Mouse (Mus musculus) embryonic facial prominence, embryonic 12.5 days (tissue): ENCODE measurements at regions not wholly inside any gene's neighbourhood (a gene's known extent, or its start where the extent isn't known, plus 50 kb on each side); places are given as distances from the start of the nearest gene placed in this dataset.
"Not testable (repeated sequence)": the region's sequence is repeated elsewhere in the genome, so short reads cannot be mapped to it uniquely, and the experiment has no call there.

Experiments
- ATAC-seq: fragments of 200-750 bp; cut with Nextera tagmentation; 2 replicates; pipeline ENCODE4 v1.8.0; 2017; ENCODE audit not compliant: insufficient number of reproducible peaks, insufficient read depth, low FRiP score, low TSS enrichment
- H3K27ac ChIP-seq: fragments of 300-500 bp; sonication (generic); 2 replicates; pipeline ENCODE4 v1.5.1; 2016; ENCODE audit warnings: mild to moderate bottlenecking
- H3K27me3 ChIP-seq: fragments of 300-500 bp; sonication (generic); 2 replicates; pipeline ENCODE4 v1.6.1; 2016; ENCODE audit warnings: mild to moderate bottlenecking, moderate library complexity
- H3K36me3 ChIP-seq: fragments of 300-500 bp; sonication (generic); 2 replicates; pipeline ENCODE4 v1.6.1; 2016; ENCODE audit warnings: mild to moderate bottlenecking
- H3K4me1 ChIP-seq: fragments of 300-500 bp; sonication (generic); 2 replicates; pipeline ENCODE4 v1.6.1; 2016
- H3K4me2 ChIP-seq: fragments of 300-500 bp; sonication (generic); replicated peaks from 2 replicates; pipeline ENCODE4 v1.6.1; 2016; ENCODE audit warnings: mild to moderate bottlenecking, moderate library complexity
- H3K4me3 ChIP-seq: fragments of 300-500 bp; sonication (generic); 2 replicates; pipeline ENCODE4 v1.5.1; 2016; ENCODE audit warnings: mild to moderate bottlenecking
- H3K9ac ChIP-seq: fragments of 300-500 bp; sonication (generic); 2 replicates; pipeline ENCODE4 v1.6.1; 2016; ENCODE audit warnings: mild to moderate bottlenecking, moderate library complexity
- H3K9me3 ChIP-seq: fragments of 300-500 bp; sonication (generic); 2 replicates; pipeline ENCODE4 v1.6.1; 2016; ENCODE audit warnings: mild to moderate bottlenecking, moderate library complexity
- WGBS: fragments of 180-500 bp; shearing (Covaris S2); methylation state at CpG from one replicate; pipeline ENCODE4 v1.1.7; 2016; 5-methylcytosine and 5-hydroxymethylcytosine counted together

DNA sequence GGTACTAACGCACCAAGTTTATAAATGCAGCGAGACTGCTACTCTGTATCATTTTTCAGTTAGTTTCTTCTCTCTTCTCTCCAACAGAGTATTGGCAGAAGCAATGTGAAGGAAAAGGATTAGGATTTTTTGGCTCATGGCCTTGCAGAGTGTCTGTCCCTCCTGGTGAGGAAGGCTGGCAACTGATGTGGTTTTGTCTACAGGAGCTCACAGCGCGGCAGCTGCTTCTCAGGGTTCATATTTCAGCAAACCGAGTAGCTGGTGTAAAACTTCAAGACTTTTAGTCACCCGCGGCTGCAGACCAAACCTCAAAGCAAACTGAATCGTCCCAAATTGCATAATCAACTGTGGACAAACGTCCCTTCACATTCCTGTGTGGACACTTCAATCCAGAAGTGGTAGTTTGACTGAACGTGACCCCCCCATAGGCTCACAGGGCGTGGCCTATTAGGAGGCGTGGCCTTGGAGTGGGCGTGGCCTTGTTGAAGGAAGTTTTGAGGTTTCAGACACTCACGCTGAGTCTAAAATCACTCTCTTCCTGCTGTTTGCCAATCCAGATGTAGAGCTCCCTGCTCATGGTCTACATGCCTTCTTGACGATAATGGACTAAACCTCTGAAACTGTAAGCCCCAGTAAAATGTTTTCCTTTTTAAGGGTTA is 147.7 kb upstream of the Trpc7 start:
- Histone ChIP-seq H3K36me3 (no peaks in the 10 kb centered on the region), H3K9me3 (no peaks in the 10 kb centered on the region), H3K4me1 (peaks cover 5% of the 10 kb centered on the region; the same call in 1 of the 2 replicates), H3K9ac (no peak overlapping the region), H3K4me2 (no peak overlapping the region), H3K4me3 (no peak overlapping the region), H3K27me3 (no peaks in the 10 kb centered on the region), H3K27ac (no peak overlapping the region)
- 75% methylated on average over 15 of the region's 15 CpGs for WGBS
- no peak for ATAC-seq

- ATAC-seq: no peak
These were observed 146.7 kb upstream of the Trpc7 start for GRCm38 (mm10) chr13:57042514-57042913.

DNA sequence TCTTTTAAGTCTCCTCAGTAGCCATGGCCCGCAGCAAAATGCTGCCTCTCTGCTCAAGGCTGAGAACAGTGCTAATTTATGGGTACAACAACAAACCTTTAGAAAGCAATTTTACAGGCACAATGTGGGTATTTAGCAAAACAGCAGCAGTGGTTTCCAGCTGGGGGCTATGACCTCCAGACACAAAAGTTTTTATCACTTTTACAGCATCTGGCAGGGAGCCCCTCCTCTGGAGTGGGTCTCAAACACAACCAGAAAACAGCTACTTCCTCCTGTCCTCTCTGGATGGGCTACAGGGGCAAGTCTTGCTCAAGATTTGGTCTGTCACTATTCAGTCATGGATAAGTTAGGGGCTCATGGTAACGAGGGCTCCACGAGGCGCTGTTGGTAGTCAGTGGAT is 137.1 kb upstream of the Trpc7 start:
- no peaks in the 10 kb centered on the region for H3K9me3 ChIP-seq
- 50% methylated on average over 4 of the region's 4 CpGs for WGBS
- no peak overlapping the region for H3K4me2 ChIP-seq
- H3K4me1 ChIP-seq: no peaks in the 10 kb centered on the region
- H3K36me3 ChIP-seq: no peaks in the 10 kb centered on the region
- no peaks in the 10 kb centered on the region for H3K27me3 ChIP-seq
- ATAC-seq: no peak
- no peak overlapping the region for H3K27ac ChIP-seq
- H3K9ac ChIP-seq: no peak overlapping the region
- no peak overlapping the region for H3K4me3 ChIP-seq

More at GRCm38 (mm10) chr13:57042514-57042913, 146.7 kb upstream of the Trpc7 start:
- H3K27me3 ChIP-seq: no peaks in the 10 kb centered on the region
- H3K4me2 ChIP-seq: no peak overlapping the region
- no peaks in the 10 kb centered on the region for H3K36me3 ChIP-seq
- H3K4me1 ChIP-seq: peaks cover 5% of the 10 kb centered on the region; the same call in 1 of the 2 replicates
- no peak overlapping the region for H3K4me3 ChIP-seq
- no peak overlapping the region for H3K27ac ChIP-seq
- H3K9me3 ChIP-seq: no peaks in the 10 kb centered on the region
- no peak overlapping the region for H3K9ac ChIP-seq
- WGBS: 85% methylated on average over 5 of the region's 5 CpGs

GRCm38 (mm10) chr13:57017553-57018341 is 122.0 kb upstream of the Trpc7 start:
- WGBS: 53% methylated on average over 11 of the region's 11 CpGs
- H3K4me1 ChIP-seq: peaks cover 12% of the 10 kb centered on the region
- no peaks in the 10 kb centered on the region for H3K9me3 ChIP-seq
- ATAC-seq: no peak
- no peak overlapping the region for H3K27ac ChIP-seq
- H3K4me3 ChIP-seq: no peak overlapping the region
- no peaks in the 10 kb centered on the region for H3K36me3 ChIP-seq
- H3K9ac ChIP-seq: no peak overlapping the region
- no peak overlapping the region for H3K4me2 ChIP-seq
- peaks cover 4% of the 10 kb centered on the region; the same call in 1 of the 2 replicates for H3K27me3 ChIP-seq

GRCm38 (mm10) chr13:57016465-57017272 is 120.9 kb upstream of the Trpc7 start:
- H3K36me3 ChIP-seq: no peaks in the 10 kb centered on the region
- 38% methylated on average over 13 of the region's 13 CpGs for WGBS
- no peak overlapping the region for H3K4me3 ChIP-seq
- peaks cover 4% of the 10 kb centered on the region; the same call in 1 of the 2 replicates for H3K27me3 ChIP-seq
- H3K4me2 ChIP-seq: no peak overlapping the region
- H3K9me3 ChIP-seq: no peaks in the 10 kb centered on the region
- peak overlapping the region; percentile 12; the same call in 1 of the 2 replicates for H3K27ac ChIP-seq
- no peak overlapping the region for H3K9ac ChIP-seq
- ATAC-seq: no peak
- peaks cover 12% of the 10 kb centered on the region for H3K4me1 ChIP-seq

GRCm38 (mm10) chr13:57007236-57007635 is 111.4 kb upstream of the Trpc7 start:
- not testable (repeated sequence) for H3K9ac ChIP-seq, H3K9me3 ChIP-seq, H3K27ac ChIP-seq, H3K36me3 ChIP-seq, H3K27me3 ChIP-seq, H3K4me3 ChIP-seq, H3K4me2 ChIP-seq, ATAC-seq, H3K4me1 ChIP-seq
- WGBS: 90% methylated on average over 8 of the region's 8 CpGs

- no peaks in the 10 kb centered on the region for H3K4me1 ChIP-seq
These were observed 107.9 kb upstream of the Trpc7 start for GRCm38 (mm10) chr13:57003565-57004132.

DNA sequence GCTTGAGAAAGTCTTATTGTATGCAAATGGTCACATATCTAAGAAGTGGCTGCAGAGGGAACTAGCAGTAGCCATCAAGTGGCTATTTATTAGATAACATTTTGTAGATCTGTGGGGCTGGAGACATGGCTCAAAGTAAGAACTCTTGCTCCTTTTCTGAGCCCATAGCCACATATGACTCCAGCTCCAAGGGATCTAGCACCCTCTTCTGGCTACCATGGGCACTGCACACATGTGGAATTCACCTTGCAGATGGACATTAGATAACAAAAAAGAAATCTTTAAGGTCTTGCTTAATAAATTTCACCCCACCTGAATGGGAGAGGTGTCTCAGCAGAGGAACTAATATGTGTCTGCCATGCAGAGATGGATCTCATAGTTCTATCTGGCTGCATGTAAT is 96.2 kb upstream of the Trpc7 start:
- Histone ChIP-seq H3K4me2 (no peak overlapping the region), H3K4me1 (no peaks in the 10 kb centered on the region), H3K27me3 (no peaks in the 10 kb centered on the region), H3K9ac (no peak overlapping the region), H3K27ac (no peak overlapping the region), H3K36me3 (no peaks in the 10 kb centered on the region), H3K4me3 (no peak overlapping the region), H3K9me3 (no peaks in the 10 kb centered on the region; the same call in 1 of the 2 replicates)
- ATAC-seq: no peak

More at GRCm38 (mm10) chr13:57003565-57004132, 107.9 kb upstream of the Trpc7 start:
- no peaks in the 10 kb centered on the region for H3K9me3 ChIP-seq
- H3K27me3 ChIP-seq: no peaks in the 10 kb centered on the region
- no peak overlapping the region for H3K9ac ChIP-seq
- H3K4me2 ChIP-seq: no peak overlapping the region
- no peaks in the 10 kb centered on the region for H3K36me3 ChIP-seq
- H3K4me3 ChIP-seq: no peak overlapping the region
- H3K27ac ChIP-seq: no peak overlapping the region
- no peak for ATAC-seq
- 20% methylated on average over 8 of the region's 8 CpGs for WGBS

- peaks cover 5% of the 10 kb centered on the region; the same call in 1 of the 2 replicates for H3K9me3 ChIP-seq
- no peak overlapping the region for H3K27ac ChIP-seq
- H3K9ac ChIP-seq: no peak overlapping the region
- no peak for ATAC-seq
- no peaks in the 10 kb centered on the region for H3K27me3 ChIP-seq
- no peak overlapping the region for H3K4me3 ChIP-seq
- no peaks in the 10 kb centered on the region for H3K36me3 ChIP-seq
- H3K4me1 ChIP-seq: no peaks in the 10 kb centered on the region
- H3K4me2 ChIP-seq: no peak overlapping the region
- 88% methylated on average over 3 of the region's 3 CpGs for WGBS
These were observed 78.3 kb upstream of the Trpc7 start for GRCm38 (mm10) chr13:56974063-56974462.

DNA sequence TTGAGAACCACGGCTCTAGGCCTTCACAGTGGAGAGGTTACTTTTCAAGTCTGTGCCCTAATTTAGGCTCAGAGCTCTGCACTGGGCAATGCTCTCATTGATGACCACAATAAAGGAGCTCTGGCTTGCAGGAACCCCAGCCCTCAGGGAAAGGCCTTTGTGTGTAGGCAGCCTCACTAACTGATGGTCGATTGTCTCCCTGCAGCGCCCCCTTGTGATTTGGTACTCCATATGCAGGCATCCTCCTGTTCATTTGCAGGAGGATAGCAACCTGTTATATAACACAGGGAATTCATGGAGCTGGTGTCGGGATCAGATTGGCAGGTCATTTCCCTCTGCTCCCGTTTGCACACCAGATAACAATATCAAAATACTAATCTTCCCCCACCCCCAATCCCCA is 59.6 kb upstream of the Trpc7 start:
- Histone ChIP-seq H3K9me3 (no peaks in the 10 kb centered on the region), H3K4me3 (no peak overlapping the region), H3K4me1 (no peaks in the 10 kb centered on the region), H3K9ac (no peak overlapping the region), H3K36me3 (no peaks in the 10 kb centered on the region), H3K27me3 (no peaks in the 10 kb centered on the region), H3K27ac (no peak overlapping the region), H3K4me2 (no peak overlapping the region)
- WGBS: 47% methylated on average over 5 of the region's 5 CpGs
- no peak for ATAC-seq

GRCm38 (mm10) chr13:56948086-56948485 is 52.3 kb upstream of the Trpc7 start:
- Histone ChIP-seq H3K27ac (no peak overlapping the region), H3K4me2 (no peak overlapping the region), H3K9ac (no peak overlapping the region), H3K9me3 (no peaks in the 10 kb centered on the region; the same call in 1 of the 2 replicates), H3K36me3 (no peaks in the 10 kb centered on the region), H3K4me1 (no peaks in the 10 kb centered on the region), H3K4me3 (no peak overlapping the region), H3K27me3 (no peaks in the 10 kb centered on the region)
- WGBS: 72% methylated on average over 6 of the region's 6 CpGs
- ATAC-seq: no peak
